Mouse (Mus musculus) liver, embryonic 14.5 days (tissue): ENCODE data around the gene Rnf168.

Experiments
- CTCF ChIP-seq: IDR thresholded peaks from 2 replicates; pipeline ENCODE4 v1.5.1; 2016; ENCODE audit warnings: antibody characterized with exemption, low read depth, control low read depth
- EP300 ChIP-seq: IDR thresholded peaks from 2 replicates; pipeline ENCODE4 v1.6.1; 2016; ENCODE audit warnings: antibody characterized with exemption, low read depth

- no peak for TF ChIP-seq CTCF
- TF ChIP-seq EP300 = no peak
Measured at GRCm38 (mm10) chr16:32312386-32312785, 35.1 kb downstream of the Rnf168 start.
